Mouse (Mus musculus): ENCODE measurements around the gene Hexb.
"Not testable (repeated sequence)": the region's sequence is repeated elsewhere in the genome, so short reads cannot be mapped to it uniquely, and the experiment has no call there.

Gene Hexb

GRCm38 (mm10) chr13:97182821-97183220, 15.3 kb downstream of the Hexb start:
- no peak for DNase-seq (ENCODE audit: extremely low spot score)

- DNase-seq (ENCODE audit: extremely low spot score) = no peak
These were observed 17.9 kb downstream of the Hexb start for GRCm38 (mm10) chr13:97180113-97180828.

GRCm38 (mm10) chr13:97178943-97179342, 19.2 kb downstream of the Hexb start:
- no peak for DNase-seq (ENCODE audit: extremely low spot score)

- DNase-seq (ENCODE audit: extremely low spot score) = no peak
These were observed 21.4 kb downstream of the Hexb start for GRCm38 (mm10) chr13:97176731-97177130.

- DNase-seq (ENCODE audit: extremely low spot score) = no peak
These were observed 22.5 kb downstream of the Hexb start for GRCm38 (mm10) chr13:97175520-97176264.

GRCm38 (mm10) chr13:97145834-97146233, 52.3 kb downstream of the Hexb start:
- peak; percentile 9 for DNase-seq (ENCODE audit: extremely low spot score)

GRCm38 (mm10) chr13:97142321-97142720, 55.8 kb downstream of the Hexb start:
- no peak for DNase-seq (ENCODE audit: extremely low spot score)

- DNase-seq (ENCODE audit: extremely low spot score) = not testable (repeated sequence)
These were observed 59.7 kb downstream of the Hexb start for GRCm38 (mm10) chr13:97138404-97138931.

GRCm38 (mm10) chr13:97137466-97138400, 60.4 kb downstream of the Hexb start, which contains the start of the genes Gfm2 and Nsa2:
Gene Gfm2, plus strand, starts transcription at chr13:97137937.
Gene Nsa2, minus strand, starts transcription at chr13:97137937.
- DNase-seq (ENCODE audit: extremely low spot score) = peak; percentile 92

GRCm38 (mm10) chr13:97130413-97130812, 67.7 kb downstream of the Hexb start:
- DNase-seq (ENCODE audit: extremely low spot score) = not testable (repeated sequence)

- DNase-seq (ENCODE audit: extremely low spot score) = not testable (repeated sequence)
These were observed 68.5 kb downstream of the Hexb start for GRCm38 (mm10) chr13:97129654-97130053.
